22 mouse cellular contexts compared by ENCODE assay signal in the genomic region with DNA sequence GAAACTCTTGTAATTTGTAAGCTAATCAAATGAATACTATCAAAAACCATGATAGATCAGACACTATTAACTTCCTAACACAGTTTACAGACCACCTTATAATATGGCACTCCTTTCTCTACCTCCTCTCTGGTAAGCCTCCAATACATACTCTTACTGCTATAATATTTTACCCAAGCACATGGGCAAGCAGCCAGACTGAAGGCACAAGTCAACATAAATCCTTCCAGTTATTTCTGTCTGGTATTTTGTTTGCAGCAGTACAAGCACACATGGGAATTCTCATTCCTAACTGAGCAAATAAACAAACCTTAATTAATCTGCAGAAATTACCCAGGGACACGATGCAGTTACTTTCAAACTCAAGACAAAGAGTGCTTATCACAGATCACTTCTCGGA.
"Had no signal": no experiment of that assay in that cellular context is flagged by ENCODE, and none has a peak within 500 bp of the region (broad histone marks: within the 10 kb centered on the region; RNA-seq: fewer than 3 reads in every experiment).

No protein-coding gene starts in this region.

- H3K36me3 ChIP-seq: limb, embryonic 10.5 days; limb, embryonic 13.5 days; liver, embryonic 12.5 days; liver, embryonic 15.5 days; midbrain, embryonic 12.5 days; midbrain, embryonic 15.5 days; neural tube, embryonic 12.5 days; neural tube, embryonic 15.5 days had no signal

- H3K27ac ChIP-seq: limb, embryonic 10.5 days; limb, embryonic 13.5 days; liver, embryonic 12.5 days; liver, embryonic 15.5 days; macrophage; midbrain, embryonic 12.5 days; midbrain, embryonic 15.5 days; neural tube, embryonic 12.5 days; neural tube, embryonic 15.5 days; stomach, postnatal 0 days had no signal

- H3K9me3 ChIP-seq: limb, embryonic 10.5 days; limb, embryonic 13.5 days; liver, embryonic 12.5 days; liver, embryonic 15.5 days; midbrain, embryonic 12.5 days; midbrain, embryonic 15.5 days; neural tube, embryonic 12.5 days; neural tube, embryonic 15.5 days had no signal

- H3K4me2 ChIP-seq: limb, embryonic 13.5 days; liver, embryonic 12.5 days; liver, embryonic 15.5 days; midbrain, embryonic 12.5 days; midbrain, embryonic 15.5 days; neural tube, embryonic 12.5 days; neural tube, embryonic 15.5 days had no signal

- H3K4me1 ChIP-seq: limb, embryonic 10.5 days; limb, embryonic 13.5 days; liver, embryonic 12.5 days; liver, embryonic 15.5 days; midbrain, embryonic 12.5 days; midbrain, embryonic 15.5 days; neural tube, embryonic 12.5 days; neural tube, embryonic 15.5 days had no signal

- ATAC-seq: intestine, embryonic 16.5 days; liver, embryonic 12.5 days; lung, postnatal 0 days; midbrain, embryonic 15.5 days had no signal

- H3K4me3 ChIP-seq: layer of hippocampus, adult 2 months; limb, embryonic 10.5 days; limb, embryonic 13.5 days; liver, embryonic 12.5 days; liver, embryonic 15.5 days; midbrain, embryonic 12.5 days; midbrain, embryonic 15.5 days; neural tube, embryonic 12.5 days; neural tube, embryonic 15.5 days had no signal

- H3K27me3 ChIP-seq: limb, embryonic 13.5 days; liver, embryonic 12.5 days; liver, embryonic 15.5 days; midbrain, embryonic 12.5 days; midbrain, embryonic 15.5 days; neural tube, embryonic 12.5 days; neural tube, embryonic 15.5 days had no signal

- H3K9ac ChIP-seq: limb, embryonic 13.5 days; liver, embryonic 12.5 days; liver, embryonic 15.5 days; midbrain, embryonic 12.5 days; midbrain, embryonic 15.5 days; neural tube, embryonic 12.5 days; neural tube, embryonic 15.5 days had no signal

- DNase-seq: layer of hippocampus, adult 9-11 months; liver; lung, adult 18-20 months; right cerebral cortex, adult 18-20 months; right cerebral cortex, postnatal 14 days; right cerebral cortex, postnatal 4 days; thymus, adult 2 months; thymus, postnatal 14 days; thymus, postnatal 4 days had no signal
